In genomic region chr4:63668255-63668654, GRCm38 (mm10) we compare ENCODE assay signal across 11 mouse cellular contexts. TPM values are rescaled to one million over a fixed set of nuclear protein-coding genes. Genes with fewer than 3 reads are reported as not detected.
DNase-seq lines count a peak whose midpoint lies in the region.
"Had no signal": no experiment of that assay in that cellular context is flagged by ENCODE, and none has a peak within 500 bp of the region (broad histone marks: within the 10 kb centered on the region; RNA-seq: fewer than 3 reads in every experiment).

No protein-coding gene starts in this region.

- intact Hi-C loops in heart, postnatal 25 days (cut with DNase I): no loop called here

- DNase-seq in heart, adult 9 months (ENCODE audit: low spot score in 2 of 2): peak; percentile 28 to 37
- DNase-seq in heart, postnatal 25 days (ENCODE audit: low spot score): no peak
- DNase-seq in CD4-positive helper T cell, adult 2 months (ENCODE audit: low read depth, low spot score): peak; percentile 75
- peak; percentile 70 to 80 for DNase-seq in frontal cortex, adult 2 months (ENCODE audit: extremely low spot score in 1 of 2, low spot score in 1 of 2)
- peak; percentile 32 for DNase-seq in lung, postnatal 14 days
- DNase-seq in cerebellum, adult 18-20 months: no peak
- no peak for DNase-seq in cerebellum, postnatal 4 days (ENCODE audit: low spot score in 2 of 2)
- DNase-seq in cerebellum, postnatal 25 days: no peak
- DNase-seq: lung, embryonic 14.5 days had no signal

RNA-seq across cellular contexts. Expression of gene Gm11214, which starts 5.1 kb away (rescaled TPM):
- total RNA-seq in heart, postnatal 25 days (2021): not detected
- not detected in 2 replicates for polyA plus RNA-seq in frontal cortex, adult 2 months (2012; rRNA removed)
- total RNA-seq: gastrocnemius, adult 8-10 months had no signal
- polyA plus RNA-seq: lung, embryonic 14.5 days; stomach, embryonic 15.5 days had no signal

RNA-seq across cellular contexts. Expression of gene Tex48, which starts 46.0 kb away (rescaled TPM):
- total RNA-seq in heart, postnatal 25 days (2021): not detected
- polyA plus RNA-seq in frontal cortex, adult 2 months (2012; rRNA removed): not detected in 2 replicates
- total RNA-seq: gastrocnemius, adult 8-10 months had no signal
- polyA plus RNA-seq: lung, embryonic 14.5 days; stomach, embryonic 15.5 days had no signal

Comparison
In these comparisons a context has a peak if more than half of its experiments do, and no peak if none do; other contexts are left out.
1. DNase-seq: peak in heart, adult 9 months (2 of 2), CD4-positive helper T cell, adult 2 months (single experiment), frontal cortex, adult 2 months (2 of 2) and lung, postnatal 14 days (single experiment); none in heart, postnatal 25 days (single experiment), cerebellum, adult 18-20 months (0 of 2), cerebellum, postnatal 4 days (0 of 2) and cerebellum, postnatal 25 days (0 of 2).